Mouse (Mus musculus) bone marrow macrophage, adult 2 months (primary cell): Measurements from ENCODE around the gene Cd59a.

Experiments
- CTCF ChIP-seq: IDR thresholded peaks from 2 replicates; pipeline ENCODE4 v1.5.1; 2012; ENCODE audit warnings: low read depth, mild to moderate bottlenecking, low read length, moderate library complexity
- POLR2A ChIP-seq: IDR thresholded peaks from 2 replicates; pipeline ENCODE4 v1.6.1; 2012; ENCODE audit warnings: mild to moderate bottlenecking, low read depth, low read length, borderline replicate concordance

DNA sequence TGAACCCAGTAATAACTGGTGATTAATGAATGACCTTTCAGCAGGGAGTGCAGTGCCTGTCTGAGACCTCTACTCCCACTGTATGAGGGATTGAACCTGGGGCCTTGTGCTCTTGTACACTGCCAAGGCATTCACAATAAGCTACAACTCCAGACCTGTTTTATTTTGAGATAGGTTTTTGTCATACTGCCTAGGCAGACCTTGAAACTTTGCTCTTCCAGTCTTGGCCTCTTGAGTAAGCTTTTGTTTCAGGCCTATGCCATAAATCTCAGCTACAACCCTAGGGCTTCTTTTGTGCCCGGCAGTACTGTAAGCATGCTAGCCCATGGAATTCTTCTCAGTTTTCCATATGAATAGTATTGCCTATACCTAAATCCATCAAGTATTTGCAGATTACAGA lies 23.5 kb downstream of the Cd59a start:
- TF ChIP-seq CTCF = no peak
- no peak for TF ChIP-seq POLR2A
